Mouse (Mus musculus): ENCODE data around the gene Coro1b.
A peak's percentile ranks its signal among the peaks of the same experiment; 100 is the strongest.
"Not testable (repeated sequence)": the region's sequence is repeated elsewhere in the genome, so short reads cannot be mapped to it uniquely, and the experiment has no call there.

Coro1b gene

GRCm38 (mm10) chr19:4120496-4120895 lies 27.9 kb upstream of the Coro1b start:
- DNase-seq (ENCODE audit: low read depth, low spot score): no peak

GRCm38 (mm10) chr19:4121097-4121805 lies 27.2 kb upstream of the Coro1b start:
- DNase-seq (ENCODE audit: low read depth, low spot score): peak; percentile 97

- DNase-seq (ENCODE audit: low read depth, low spot score): not testable (repeated sequence)
Observed at GRCm38 (mm10) chr19:4121896-4122295, 26.5 kb upstream of the Coro1b start.

GRCm38 (mm10) chr19:4122411-4123370 lies 25.7 kb upstream of the Coro1b start:
- DNase-seq (ENCODE audit: low read depth, low spot score): no peak

GRCm38 (mm10) chr19:4124432-4124831 lies 24.0 kb upstream of the Coro1b start:
- DNase-seq (ENCODE audit: low read depth, low spot score): no peak

- not testable (repeated sequence) for DNase-seq (ENCODE audit: low read depth, low spot score)
Observed at GRCm38 (mm10) chr19:4125268-4125667, 23.2 kb upstream of the Coro1b start.

GRCm38 (mm10) chr19:4125741-4126696 lies 22.4 kb upstream of the Coro1b start, which contains the start of gene Aip:
TSS of gene Aip (minus strand) at chr19:4125858.
- DNase-seq (ENCODE audit: low read depth, low spot score): peak; percentile 93

GRCm38 (mm10) chr19:4126759-4127495 lies 21.5 kb upstream of the Coro1b start:
- DNase-seq (ENCODE audit: low read depth, low spot score): no peak

- DNase-seq (ENCODE audit: low read depth, low spot score): no peak
Observed at GRCm38 (mm10) chr19:4129462-4129861, 19.0 kb upstream of the Coro1b start.

- DNase-seq (ENCODE audit: low read depth, low spot score): no peak
Observed at GRCm38 (mm10) chr19:4130106-4130505, 18.3 kb upstream of the Coro1b start.

GRCm38 (mm10) chr19:4131075-4131474 lies 17.3 kb upstream of the Coro1b start:
- no peak for DNase-seq (ENCODE audit: low read depth, low spot score)

GRCm38 (mm10) chr19:4131768-4132167 lies 16.7 kb upstream of the Coro1b start:
- no peak for DNase-seq (ENCODE audit: low read depth, low spot score)

- no peak for DNase-seq (ENCODE audit: low read depth, low spot score)
Observed at GRCm38 (mm10) chr19:4134354-4134753, 14.1 kb upstream of the Coro1b start.

GRCm38 (mm10) chr19:4135229-4135962 lies 13.0 kb upstream of the Coro1b start:
- not testable (repeated sequence) for DNase-seq (ENCODE audit: low read depth, low spot score)

- DNase-seq (ENCODE audit: low read depth, low spot score): not testable (repeated sequence)
Observed at GRCm38 (mm10) chr19:4135963-4136345, 12.5 kb upstream of the Coro1b start.

- DNase-seq (ENCODE audit: low read depth, low spot score): no peak
Observed at GRCm38 (mm10) chr19:4136463-4136862, 12.0 kb upstream of the Coro1b start.

GRCm38 (mm10) chr19:4137913-4138312 lies 10.5 kb upstream of the Coro1b start:
- DNase-seq (ENCODE audit: low read depth, low spot score): no peak

- no peak for DNase-seq (ENCODE audit: low read depth, low spot score)
Observed at GRCm38 (mm10) chr19:4139446-4139845, 9.0 kb upstream of the Coro1b start, which contains the start of gene Gpr152. TSS of gene Gpr152 (plus strand) at chr19:4139787.

GRCm38 (mm10) chr19:4140147-4140546 lies 8.3 kb upstream of the Coro1b start:
- no peak for DNase-seq (ENCODE audit: low read depth, low spot score)
